In the genomic region with DNA sequence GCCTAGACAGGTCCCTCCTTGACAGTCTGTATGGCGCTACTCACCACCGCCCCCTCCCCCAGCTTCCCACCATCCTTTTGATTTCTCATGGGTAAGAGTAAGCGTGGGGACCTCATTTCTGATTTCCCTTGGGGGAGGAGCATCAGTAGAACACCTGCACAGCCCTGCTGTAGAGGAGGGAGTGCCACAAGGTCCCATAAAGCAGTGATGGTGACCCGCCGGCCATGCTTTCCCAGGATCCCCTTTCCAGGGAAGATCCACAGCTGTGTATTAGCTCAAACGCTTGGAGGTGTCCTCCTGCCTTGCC, we compare ENCODE assay signal across 17 mouse cellular contexts. TPM values are rescaled to one million over a fixed set of nuclear protein-coding genes. Genes with fewer than 3 reads are reported as not detected.
DNase-seq lines count a peak whose midpoint lies in the region; ATAC-seq and TF ChIP-seq lines count a peak whose summit lies in the region.
"Had no signal": no experiment of that assay in that cellular context is flagged by ENCODE, and none has a peak within 500 bp of the region (broad histone marks: within the 10 kb centered on the region; RNA-seq: fewer than 3 reads in every experiment).

No protein-coding gene starts in this region.

- no peak for TF ChIP-seq POLR2A in lung, adult 2 months (IDR thresholded peaks at IDR 0.05; ENCODE audit: borderline replicate concordance, extremely low read depth, low read depth, low read length)

- peak; percentile 16 for DNase-seq in midbrain, embryonic 10.5 days (ENCODE audit: low spot score)
- DNase-seq in lung, adult 2 months = no peak
- DNase-seq in right cerebral cortex, postnatal 10 days (ENCODE audit: low spot score in 2 of 2) = no peak
- DNase-seq: adrenal gland, adult 2 months; B cell, adult 2 months; cerebellum, postnatal 14 days; heart, postnatal 36 days; kidney, postnatal 14 days; left cerebral cortex, postnatal 4 days had no signal

- H3K4me3 ChIP-seq in neural tube, embryonic 12.5 days = no peak overlapping the region
- H3K4me3 ChIP-seq in neural tube, embryonic 15.5 days (replicated peaks) = no peak overlapping the region
- H3K4me3 ChIP-seq in forebrain, embryonic 16.5 days (replicated peaks; ENCODE audit: low read length) = no peak overlapping the region
- H3K4me3 ChIP-seq in midbrain, embryonic 10.5 days = 0 out of 2 replicates have a peak overlapping the region, but pooled peaks have one; percentile 33
- H3K4me3 ChIP-seq in lung, adult 2 months (replicated peaks; ENCODE audit: extremely low read depth, low read depth, low read length) = no peak overlapping the region
- H3K4me3 ChIP-seq: embryonic facial prominence, embryonic 13.5 days; liver, embryonic 15.5 days; stomach, embryonic 15.5 days had no signal

- H3K9me3 ChIP-seq in neural tube, embryonic 12.5 days = no peaks in the 10 kb centered on the region
- no peaks in the 10 kb centered on the region for H3K9me3 ChIP-seq in neural tube, embryonic 15.5 days (replicated peaks)
- no peaks in the 10 kb centered on the region for H3K9me3 ChIP-seq in forebrain, embryonic 16.5 days (ENCODE audit: control insufficient read depth, low read length)
- H3K9me3 ChIP-seq in midbrain, embryonic 10.5 days (replicated peaks) = no peaks in the 10 kb centered on the region
- H3K9me3 ChIP-seq: embryonic facial prominence, embryonic 13.5 days; liver, embryonic 15.5 days; stomach, embryonic 15.5 days had no signal

- 0 out of 2 replicates have a peak overlapping the region, but pooled peaks have one; percentile 17 for H3K9ac ChIP-seq in neural tube, embryonic 12.5 days
- H3K9ac ChIP-seq in neural tube, embryonic 15.5 days (replicated peaks) = no peak overlapping the region
- no peak overlapping the region for H3K9ac ChIP-seq in forebrain, embryonic 16.5 days (replicated peaks; ENCODE audit: low read depth, low read length)
- H3K9ac ChIP-seq: embryonic facial prominence, embryonic 13.5 days; liver, embryonic 15.5 days; stomach, embryonic 15.5 days had no signal

- no peak overlapping the region for H3K27ac ChIP-seq in neural tube, embryonic 12.5 days
- H3K27ac ChIP-seq in neural tube, embryonic 15.5 days (replicated peaks) = no peak overlapping the region
- H3K27ac ChIP-seq in forebrain, embryonic 16.5 days (ENCODE audit: low read length) = peak overlapping the region; percentile 92
- H3K27ac ChIP-seq in midbrain, embryonic 10.5 days (replicated peaks) = peak overlapping the region; percentile 77
- H3K27ac ChIP-seq: embryonic facial prominence, embryonic 13.5 days; liver, embryonic 15.5 days; stomach, embryonic 15.5 days had no signal

- no peak for TF ChIP-seq CTCF in lung, adult 2 months (IDR thresholded peaks at IDR 0.05; ENCODE audit: insufficient read depth, low read length)

- peaks cover 15% of the 10 kb centered on the region; the same call in 1 of the 2 replicates for H3K27me3 ChIP-seq in neural tube, embryonic 12.5 days (replicated peaks)
- peaks cover 12% of the 10 kb centered on the region; the same call in 1 of the 2 replicates for H3K27me3 ChIP-seq in neural tube, embryonic 15.5 days (replicated peaks)
- H3K27me3 ChIP-seq in forebrain, embryonic 16.5 days (replicated peaks; ENCODE audit: control insufficient read depth, insufficient read depth, low read length) = no peaks in the 10 kb centered on the region
- peaks cover 31% of the 10 kb centered on the region for H3K27me3 ChIP-seq in midbrain, embryonic 10.5 days (ENCODE audit: low read depth, poor library complexity, severe bottlenecking)

- WGBS in neural tube, embryonic 12.5 days = 38% methylated on average over 6 of the region's 6 CpGs
- WGBS in neural tube, embryonic 15.5 days = 34% methylated on average over 6 of the region's 6 CpGs
- WGBS in forebrain, embryonic 16.5 days = 24% methylated on average over 6 of the region's 6 CpGs
- WGBS in midbrain, embryonic 10.5 days = 23% methylated on average over 6 of the region's 6 CpGs
- 50% methylated on average over 6 of the region's 6 CpGs for WGBS in lung, adult 2 months

- ATAC-seq in neural tube, embryonic 12.5 days (ENCODE audit: low FRiP score, low read depth) = peak; percentile 22; the same call in 1 of the 2 replicates
- ATAC-seq in neural tube, embryonic 15.5 days (ENCODE audit: low FRiP score) = no peak
- ATAC-seq in forebrain, embryonic 16.5 days = peak; percentile 8
- no peak for ATAC-seq in megakaryocyte, adult 5-6 weeks (ENCODE audit: poor library complexity, severe bottlenecking)
- ATAC-seq: intestine, postnatal 0 days had no signal

- H3K36me3 ChIP-seq in neural tube, embryonic 12.5 days = no peaks in the 10 kb centered on the region
- 0 out of 2 replicates have a peak, but pooled peaks cover 3% of the 10 kb centered on the region for H3K36me3 ChIP-seq in neural tube, embryonic 15.5 days
- H3K36me3 ChIP-seq in forebrain, embryonic 16.5 days (ENCODE audit: control insufficient read depth, insufficient read depth) = no peaks in the 10 kb centered on the region
- H3K36me3 ChIP-seq in midbrain, embryonic 10.5 days = no peaks in the 10 kb centered on the region
- H3K36me3 ChIP-seq: embryonic facial prominence, embryonic 13.5 days; liver, embryonic 15.5 days; stomach, embryonic 15.5 days had no signal

- peaks cover 26% of the 10 kb centered on the region; the same call in 1 of the 2 replicates for H3K4me1 ChIP-seq in neural tube, embryonic 12.5 days
- peaks cover 27% of the 10 kb centered on the region for H3K4me1 ChIP-seq in neural tube, embryonic 15.5 days
- H3K4me1 ChIP-seq in forebrain, embryonic 16.5 days (replicated peaks; ENCODE audit: control insufficient read depth, insufficient read depth, low read length) = peaks cover 52% of the 10 kb centered on the region
- peaks cover 38% of the 10 kb centered on the region for H3K4me1 ChIP-seq in midbrain, embryonic 10.5 days
- H3K4me1 ChIP-seq in lung, adult 2 months (ENCODE audit: control insufficient read depth, insufficient read depth, low read length) = 0 out of 2 replicates have a peak, but pooled peaks cover 2% of the 10 kb centered on the region

- 0 out of 2 replicates have a peak overlapping the region, but pooled peaks have one; percentile 12 for H3K4me2 ChIP-seq in neural tube, embryonic 12.5 days (replicated peaks)
- no peak overlapping the region for H3K4me2 ChIP-seq in neural tube, embryonic 15.5 days
- no peak overlapping the region for H3K4me2 ChIP-seq in forebrain, embryonic 16.5 days (ENCODE audit: low read length)
- H3K4me2 ChIP-seq: embryonic facial prominence, embryonic 13.5 days; liver, embryonic 15.5 days; stomach, embryonic 15.5 days had no signal

RNA-seq across cellular contexts. Expression of a gene that starts 23.1 kb away (rescaled TPM):
- 45.5 and 46.7 TPM in 2 replicates for polyA plus RNA-seq in neural tube, embryonic 12.5 days (2016; fragmentation: Nextera tagmentation; extraction: Ambion mirVana)
- 62.7 and 75.0 TPM in 2 replicates for polyA plus RNA-seq in neural tube, embryonic 15.5 days (2015; fragmentation: Nextera tagmentation; extraction: Ambion mirVana)
- 163 and 168 TPM in 2 replicates for polyA plus RNA-seq in forebrain, embryonic 16.5 days (2015; fragmentation: Nextera tagmentation; extraction: Ambion mirVana)
- polyA plus RNA-seq in midbrain, embryonic 10.5 days (2016; fragmentation: Nextera tagmentation; extraction: Ambion mirVana) = 14.9 and 28.9 TPM in 2 replicates
- 0.22 and 0.59 TPM in 2 replicates for total RNA-seq in megakaryocyte, adult 5-6 weeks (2015)
- 0.37 and 2.4 TPM in 2 replicates for total RNA-seq in megakaryocyte, adult 5-6 weeks (2017)
- 9.3 and 9.5 TPM in 2 replicates for polyA plus RNA-seq in lung, adult 2 months (2012; rRNA removed)

Comparison
In these comparisons a context has a peak if more than half of its experiments do, and no peak if none do; other contexts are left out.
1. ATAC-seq: peak in neural tube, embryonic 12.5 days (single experiment) and forebrain, embryonic 16.5 days (single experiment); none in neural tube, embryonic 15.5 days (single experiment) and megakaryocyte, adult 5-6 weeks (single experiment).
2. H3K27ac ChIP-seq: peak in forebrain, embryonic 16.5 days (single experiment) and midbrain, embryonic 10.5 days (single experiment); none in neural tube, embryonic 12.5 days (single experiment) and neural tube, embryonic 15.5 days (single experiment).